Mouse (Mus musculus) liver, embryonic 14.5 days (tissue): ENCODE data around the gene Dnah10. TPM values are rescaled to one million over a fixed set of nuclear protein-coding genes. Genes with fewer than 3 reads are reported as not detected.

ENCODE experiments used
- ATAC-seq: fragments of 200-750 bp; cut with Nextera tagmentation; 2 replicates; pipeline ENCODE4 v1.8.0; 2017; ENCODE audit warnings: moderate number of reproducible peaks, mild to moderate bottlenecking, moderate library complexity; ENCODE audit not compliant: insufficient read depth
- DNase-seq, 3 experiments: peaks; one replicate each; pipeline ENCODE4 v3.0.0-alpha.2; 2012 to 2013; ENCODE audit warnings: low read depth in 3 of 3, low spot score in 3 of 3
- H3K27ac ChIP-seq: fragments of 300-500 bp; sonication (generic); 2 replicates; pipeline ENCODE4 v1.5.1; 2014; ENCODE audit warnings: moderate library complexity, mild to moderate bottlenecking, control low read depth, inconsistent platforms
- H3K27me3 ChIP-seq: fragments of 300-500 bp; sonication (generic); 2 replicates; pipeline ENCODE4 v1.6.1; 2014; ENCODE audit warnings: mild to moderate bottlenecking, low read length, moderate library complexity; ENCODE audit not compliant: control insufficient read depth, insufficient read depth
- H3K36me3 ChIP-seq: fragments of 300-500 bp; sonication (generic); replicated peaks from 2 replicates; pipeline ENCODE4 v1.6.1; 2014; ENCODE audit warnings: low read depth; ENCODE audit not compliant: control insufficient read depth, insufficient read depth
- H3K4me1 ChIP-seq, 2 experiments: fragments of 200-500 bp in 1 of 2; fragments of 300-500 bp in 1 of 2; sonication (generic) in 1 of 2; replicated peaks; 2 replicates each; pipeline ENCODE4 v1.6.1; 2012 to 2014; ENCODE audit warnings: antibody characterized with exemption in 1 of 2, inconsistent platforms in 1 of 2, low read length in 1 of 2; ENCODE audit not compliant: control insufficient read depth in 2 of 2, insufficient read depth in 2 of 2
- H3K4me2 ChIP-seq: fragments of 300-500 bp; sonication (generic); 2 replicates; pipeline ENCODE4 v1.6.1; 2014; ENCODE audit warnings: low read depth, mild to moderate bottlenecking, control low read depth, moderate library complexity
- H3K4me3 ChIP-seq, 2 experiments: fragments of 200-500 bp in 1 of 2; fragments of 300-500 bp in 1 of 2; sonication (generic) in 1 of 2; 2 replicates each; pipeline ENCODE4 v1.5.1; 2012 to 2014; ENCODE audit warnings: low read depth in 2 of 2, low read length in 2 of 2, mild to moderate bottlenecking in 2 of 2, control low read depth in 1 of 2, inconsistent platforms in 1 of 2, moderate library complexity in 1 of 2; ENCODE audit not compliant: insufficient read depth in 1 of 2
- H3K9ac ChIP-seq: fragments of 300-500 bp; sonication (generic); replicated peaks from 2 replicates; pipeline ENCODE4 v1.6.1; 2014; ENCODE audit warnings: mild to moderate bottlenecking, control low read depth, moderate library complexity
- H3K9me3 ChIP-seq: fragments of 300-500 bp; sonication (generic); 2 replicates; pipeline ENCODE4 v1.6.1; 2016; ENCODE audit warnings: low read length, mixed read lengths; ENCODE audit not compliant: control insufficient read depth
- CTCF ChIP-seq: IDR thresholded peaks from 2 replicates; pipeline ENCODE4 v1.5.1; 2016; ENCODE audit warnings: antibody characterized with exemption, low read depth, control low read depth
- EP300 ChIP-seq: IDR thresholded peaks from 2 replicates; pipeline ENCODE4 v1.6.1; 2016; ENCODE audit warnings: antibody characterized with exemption, low read depth
- WGBS: fragments of 180-500 bp; shearing (Covaris S2); extraction: QIAGEN DNeasy Blood & Tissue Kit; methylation state at CpG from one replicate; pipeline ENCODE4 v1.1.7; 2014; ENCODE audit not compliant: insufficient replicate concordance; 5-methylcytosine and 5-hydroxymethylcytosine counted together
- polyA plus RNA-seq, 2 experiments: library from polyadenylated mRNA; depleted of rRNA in 1 of 2; stranded (reverse) in 1 of 2; unstranded in 1 of 2; fragments of >200 nt; fragmentation: Nextera tagmentation in 1 of 2; extraction: Ambion mirVana in 1 of 2; gene quantifications; 2 replicates each; pipeline versions ENCODE4 v1.2.1 to v1.2.3; 2012 to 2014

Dnah10 gene
- polyA plus RNA-seq, 2 experiments: 0.02 TPM; not detected in 1

DNA sequence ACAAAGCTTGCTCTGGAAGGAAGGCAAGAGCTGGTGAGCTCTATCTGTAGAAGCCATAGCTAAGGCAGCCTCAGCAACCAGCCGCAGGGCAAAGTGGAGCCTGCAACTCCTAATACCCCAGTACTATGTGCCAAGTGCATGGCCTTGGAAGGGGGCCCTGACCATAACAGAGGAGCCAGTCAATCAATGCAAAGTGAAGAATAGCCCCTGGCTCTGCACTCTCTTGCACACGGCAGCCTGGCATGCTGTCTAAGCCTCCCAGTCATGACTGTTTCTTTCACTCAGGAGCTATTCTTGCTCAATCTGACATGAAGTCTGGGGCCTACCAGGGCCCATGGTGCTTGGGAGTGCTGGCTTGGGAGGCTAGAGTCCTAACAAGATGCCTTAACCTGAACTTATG, 115.8 kb downstream of the Dnah10 start:
- Histone ChIP-seq H3K4me1 (no peaks in the 10 kb centered on the region), H3K27me3 (no peaks in the 10 kb centered on the region), H3K4me2 (no peak overlapping the region), H3K9me3 (no peaks in the 10 kb centered on the region), H3K4me3 (no peak overlapping the region), H3K9ac (no peak overlapping the region), H3K27ac (no peak overlapping the region), H3K36me3 (no peaks in the 10 kb centered on the region)
- TF ChIP-seq EP300: no peak
- no peak for TF ChIP-seq CTCF
- ATAC-seq (no peak), DNase-seq (no peak)
- 56% methylated on average over 2 of the region's 2 CpGs for WGBS

DNA sequence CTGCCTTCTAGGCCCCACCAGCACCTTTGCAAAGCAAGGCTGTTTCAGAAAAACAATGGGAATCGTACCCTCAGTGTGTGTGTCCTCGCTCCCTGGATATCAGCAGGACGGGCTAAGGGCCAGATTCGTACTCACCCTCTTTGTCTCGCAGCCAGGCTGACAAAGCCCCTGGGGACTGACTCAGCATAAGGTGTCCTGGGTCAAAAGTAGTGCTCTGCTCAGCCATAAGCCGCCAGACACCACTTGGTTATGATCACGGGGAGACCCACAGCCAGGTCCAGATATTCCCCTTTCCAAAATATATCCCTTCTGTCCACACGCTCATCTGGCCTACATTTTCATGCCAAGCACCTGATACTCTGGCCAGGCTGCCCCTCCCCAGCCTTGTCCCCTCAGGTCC, 118.5 kb downstream of the Dnah10 start:
- no peaks in the 10 kb centered on the region for H3K36me3 ChIP-seq
- H3K27me3 ChIP-seq: no peaks in the 10 kb centered on the region
- no peak overlapping the region for H3K4me2 ChIP-seq
- no peaks in the 10 kb centered on the region for H3K4me1 ChIP-seq
- no peak overlapping the region for H3K9ac ChIP-seq
- no peak for TF ChIP-seq EP300
- TF ChIP-seq CTCF: no peak
- ATAC-seq (no peak), DNase-seq (no peak)
- no peak overlapping the region for H3K27ac ChIP-seq
- H3K4me3 ChIP-seq: no peak overlapping the region
- WGBS: 60% methylated on average over 8 of the region's 8 CpGs
- H3K9me3 ChIP-seq: no peaks in the 10 kb centered on the region

GRCm38 (mm10) chr5:124844929-124845328, 120.0 kb downstream of the Dnah10 start:
- DNase-seq: no peak
- no peak overlapping the region for H3K9ac ChIP-seq
- H3K36me3 ChIP-seq: no peaks in the 10 kb centered on the region
- no peaks in the 10 kb centered on the region for H3K9me3 ChIP-seq
- ATAC-seq: no peak
- no peak overlapping the region for H3K4me2 ChIP-seq
- H3K4me3 ChIP-seq: no peak overlapping the region
- no peaks in the 10 kb centered on the region for H3K27me3 ChIP-seq
- TF ChIP-seq EP300 (no peak), CTCF (no peak)
- no peaks in the 10 kb centered on the region for H3K4me1 ChIP-seq
- H3K27ac ChIP-seq: no peak overlapping the region
- WGBS: 19% methylated on average over 4 of the region's 4 CpGs

GRCm38 (mm10) chr5:124847014-124847413, 122.1 kb downstream of the Dnah10 start:
- Histone ChIP-seq H3K9ac (no peak overlapping the region), H3K4me2 (no peak overlapping the region), H3K27me3 (no peaks in the 10 kb centered on the region), H3K4me3 (no peak overlapping the region), H3K4me1 (no peaks in the 10 kb centered on the region), H3K9me3 (no peaks in the 10 kb centered on the region), H3K27ac (no peak overlapping the region), H3K36me3 (no peaks in the 10 kb centered on the region)
- DNase-seq: no peak
- ATAC-seq: no peak
- TF ChIP-seq CTCF (no peak), EP300 (no peak)
- WGBS: 76% methylated on average over 1 of the region's 1 CpGs

GRCm38 (mm10) chr5:124848994-124849393, 124.1 kb downstream of the Dnah10 start:
- DNase-seq (no peak), ATAC-seq (no peak)
- Histone ChIP-seq H3K27ac (no peak overlapping the region), H3K4me2 (no peak overlapping the region), H3K36me3 (no peaks in the 10 kb centered on the region), H3K4me1 (no peaks in the 10 kb centered on the region), H3K4me3 (no peak overlapping the region), H3K9me3 (no peaks in the 10 kb centered on the region), H3K9ac (no peak overlapping the region), H3K27me3 (no peaks in the 10 kb centered on the region)
- TF ChIP-seq CTCF (no peak), EP300 (no peak)
- WGBS: 43% methylated on average over 3 of the region's 3 CpGs
